Mouse (Mus musculus): ENCODE measurements around the gene Kcnk16. TPM values are rescaled to one million over a fixed set of nuclear protein-coding genes. Genes with fewer than 3 reads are reported as not detected.
"Not testable (repeated sequence)": the region's sequence is repeated elsewhere in the genome, so short reads cannot be mapped to it uniquely, and the experiment has no call there.

Kcnk16 gene
- 0.55 and 0.64 TPM in 2 replicates for polyA plus RNA-seq (2012; rRNA removed)

GRCm38 (mm10) chr14:20269082-20269809, at the start of gene Kcnk16:
Kcnk16 (minus strand) TSS chr14:20269199.
- 45% methylated on average over 6 of the region's 6 CpGs for WGBS
- DNase-seq (ENCODE audit: low read depth, low spot score): no peak

GRCm38 (mm10) chr14:20315137-20315536, 46.1 kb upstream of the Kcnk16 start:
- DNase-seq (ENCODE audit: low read depth, low spot score): no peak
- 9% methylated on average over 1 of the region's 1 CpGs for WGBS

DNA sequence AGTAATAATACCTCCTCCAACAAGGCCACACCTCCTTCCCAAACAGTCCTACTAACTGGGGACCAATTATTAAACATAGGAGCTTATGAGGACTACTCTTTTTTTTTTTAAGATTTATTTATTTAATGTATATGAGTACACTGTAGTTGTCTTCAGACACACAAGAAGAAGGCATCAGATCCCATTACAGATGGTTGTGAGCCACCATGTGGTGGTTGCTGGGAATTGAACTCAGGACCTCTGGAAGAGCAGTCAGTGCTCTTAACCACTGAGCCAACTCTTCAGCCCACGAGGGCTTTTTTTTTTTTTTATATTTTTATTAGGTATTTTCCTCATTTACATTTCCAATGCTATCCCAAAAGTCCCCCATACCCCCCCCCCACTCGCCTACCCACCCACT, 36.1 kb upstream of the Kcnk16 start:
- DNase-seq (ENCODE audit: low read depth, low spot score): not testable (repeated sequence)
- 69% methylated on average over 2 of the region's 2 CpGs for WGBS

GRCm38 (mm10) chr14:20298131-20298530, 29.1 kb upstream of the Kcnk16 start:
- no peak for DNase-seq (ENCODE audit: low read depth, low spot score)
- WGBS: 47% methylated on average over 3 of the region's 3 CpGs

GRCm38 (mm10) chr14:20297616-20298015, 28.6 kb upstream of the Kcnk16 start:
- DNase-seq (ENCODE audit: low read depth, low spot score): no peak
- 82% methylated on average over 3 of the region's 3 CpGs for WGBS

- WGBS: 18% methylated on average over 8 of the region's 8 CpGs
- DNase-seq (ENCODE audit: low read depth, low spot score): no peak
These were observed 25.9 kb upstream of the Kcnk16 start for GRCm38 (mm10) chr14:20294947-20295346.

DNA sequence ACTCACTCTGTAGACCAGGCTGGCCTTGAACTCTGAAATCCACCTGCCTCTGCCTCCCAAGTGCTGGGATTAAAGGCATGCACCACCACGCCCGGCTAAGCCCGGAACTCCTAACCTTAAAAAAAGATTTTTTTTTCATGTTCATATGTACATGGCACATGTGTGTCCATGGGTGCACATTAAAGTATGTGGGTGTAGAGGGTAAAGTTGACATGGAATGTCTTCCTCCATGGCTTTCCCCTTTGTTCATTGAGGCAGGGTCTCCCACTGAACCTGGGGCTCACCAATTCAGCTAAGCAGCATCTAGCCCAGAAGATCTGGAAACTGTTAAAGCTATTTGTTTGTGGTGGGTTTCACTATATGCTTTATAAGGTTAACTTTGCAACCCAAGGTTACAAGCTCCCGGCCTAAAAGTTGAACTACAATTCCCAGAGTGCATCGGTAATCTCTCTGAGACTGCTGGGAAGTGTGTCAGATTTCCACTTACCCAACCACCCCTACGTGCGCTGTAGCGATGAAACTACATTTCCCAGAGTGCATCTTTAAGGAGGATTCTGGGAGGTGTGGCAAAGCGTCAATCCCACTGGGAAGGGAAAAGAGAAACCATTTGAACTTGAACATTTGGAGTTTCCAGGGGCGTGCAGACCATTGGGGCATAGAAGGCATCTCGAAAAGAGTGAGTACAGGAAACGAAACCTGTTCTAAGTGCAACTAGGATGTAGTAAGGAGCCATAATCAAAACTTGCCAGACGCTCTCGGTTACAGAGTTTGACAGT, 25.3 kb upstream of the Kcnk16 start, which contains the start of gene Nudt13:
Nudt13 (plus strand) TSS at position 581 of the 776 bp plus-strand sequence.
- 21% methylated on average over 14 of the region's 14 CpGs for WGBS
- DNase-seq (ENCODE audit: low read depth, low spot score): peak; percentile 94

- 23% methylated on average over 4 of the region's 4 CpGs for WGBS
- no peak for DNase-seq (ENCODE audit: low read depth, low spot score)
These were observed 22.4 kb upstream of the Kcnk16 start for GRCm38 (mm10) chr14:20291391-20291790.

GRCm38 (mm10) chr14:20268421-20268820, 578 bp downstream of the Kcnk16 start:
- WGBS: 45% methylated on average over 6 of the region's 6 CpGs
- DNase-seq (ENCODE audit: low read depth, low spot score): no peak

DNA sequence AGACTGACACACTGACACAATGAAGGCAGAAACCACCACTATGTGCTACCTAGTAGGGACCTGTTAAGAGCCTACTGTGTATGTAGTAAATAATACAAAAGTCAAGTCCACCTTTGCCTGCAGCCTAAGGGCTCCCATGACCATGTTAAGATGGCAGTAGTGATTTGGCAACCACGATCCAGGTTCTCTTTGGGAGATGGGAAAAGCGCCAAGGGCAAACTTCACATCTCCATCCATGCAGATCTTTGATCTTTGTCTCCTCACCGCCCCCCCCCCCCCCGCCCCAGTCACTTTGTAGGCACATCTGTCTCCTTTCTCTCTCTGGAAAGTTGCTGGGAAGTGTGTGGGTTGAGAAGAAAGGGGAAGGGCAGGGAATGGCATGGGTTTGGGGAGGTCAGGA, 6.7 kb downstream of the Kcnk16 start:
- WGBS: 50% methylated on average over 4 of the region's 4 CpGs
- no peak for DNase-seq (ENCODE audit: low read depth, low spot score)

GRCm38 (mm10) chr14:20258185-20259113, 10.6 kb downstream of the Kcnk16 start:
- 38% methylated on average over 8 of the region's 8 CpGs for WGBS
- DNase-seq (ENCODE audit: low read depth, low spot score): peak; percentile 40

DNA sequence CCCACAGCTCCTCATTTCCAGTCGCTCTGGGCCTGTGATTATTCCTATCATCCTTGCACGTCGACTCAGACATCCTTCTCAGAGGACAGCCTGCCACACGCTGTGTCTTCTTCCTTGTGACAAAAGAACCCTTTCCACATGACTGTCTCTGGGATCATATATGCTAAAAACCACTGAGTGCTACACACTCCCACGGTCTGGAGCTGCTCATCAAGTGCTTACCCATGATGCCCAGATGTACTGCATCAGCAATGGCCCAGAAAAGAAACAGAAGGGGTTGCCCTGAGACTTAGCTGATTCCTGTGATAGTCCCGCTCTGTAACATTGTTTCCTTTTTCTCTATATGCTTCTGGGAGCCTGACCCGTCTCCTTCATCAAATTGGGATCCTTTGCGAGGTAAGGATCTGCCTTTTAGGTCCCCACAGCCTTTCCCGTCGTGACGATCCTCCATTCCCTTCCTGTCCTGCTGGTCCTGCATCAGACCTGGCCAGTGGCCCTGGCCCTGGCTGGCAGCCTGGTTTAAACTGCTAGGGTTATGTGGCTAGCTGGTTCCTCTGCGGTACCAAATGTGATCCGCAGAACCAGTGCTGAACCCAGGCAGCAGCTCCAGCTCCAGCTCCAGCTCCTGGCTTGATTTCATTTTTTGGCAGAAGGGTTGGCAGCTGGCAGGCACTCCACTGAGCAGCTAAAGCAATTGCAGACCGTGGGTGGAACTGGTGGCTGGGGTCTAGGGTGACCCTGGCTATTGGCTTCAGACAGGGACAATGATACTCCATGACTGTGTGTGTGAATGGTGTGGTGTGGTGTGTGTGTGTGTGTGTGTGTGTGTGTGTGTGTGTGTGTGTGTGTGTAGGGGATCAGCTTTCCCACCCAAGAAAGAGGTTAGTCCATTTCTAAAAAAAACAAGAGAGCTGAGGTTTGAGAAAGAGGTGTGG, 18.5 kb downstream of the Kcnk16 start:
- no peak for DNase-seq (ENCODE audit: low read depth, low spot score)
- 81% methylated on average over 14 of the region's 14 CpGs for WGBS

DNA sequence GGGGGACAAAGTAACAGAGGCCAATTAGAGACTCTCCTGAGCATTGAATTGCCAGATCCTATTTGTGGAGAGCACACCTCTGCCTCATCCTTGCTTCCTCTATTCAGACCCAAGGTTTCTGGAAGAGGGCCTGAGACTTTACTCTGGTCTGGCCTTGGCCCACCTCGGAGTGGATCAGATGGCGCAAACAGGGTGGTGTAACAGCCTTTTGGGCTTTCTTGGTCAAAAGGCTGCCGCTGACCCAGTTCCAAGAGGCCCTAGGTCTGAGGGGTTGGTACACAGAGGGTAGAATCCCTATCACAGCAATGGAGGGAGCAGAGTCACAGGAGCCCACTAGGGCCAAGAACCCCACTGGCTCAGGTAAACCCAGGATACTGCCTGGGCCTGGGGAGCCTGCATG, 21.0 kb downstream of the Kcnk16 start:
- DNase-seq (ENCODE audit: low read depth, low spot score): no peak
- WGBS: 99% methylated on average over 3 of the region's 3 CpGs

DNA sequence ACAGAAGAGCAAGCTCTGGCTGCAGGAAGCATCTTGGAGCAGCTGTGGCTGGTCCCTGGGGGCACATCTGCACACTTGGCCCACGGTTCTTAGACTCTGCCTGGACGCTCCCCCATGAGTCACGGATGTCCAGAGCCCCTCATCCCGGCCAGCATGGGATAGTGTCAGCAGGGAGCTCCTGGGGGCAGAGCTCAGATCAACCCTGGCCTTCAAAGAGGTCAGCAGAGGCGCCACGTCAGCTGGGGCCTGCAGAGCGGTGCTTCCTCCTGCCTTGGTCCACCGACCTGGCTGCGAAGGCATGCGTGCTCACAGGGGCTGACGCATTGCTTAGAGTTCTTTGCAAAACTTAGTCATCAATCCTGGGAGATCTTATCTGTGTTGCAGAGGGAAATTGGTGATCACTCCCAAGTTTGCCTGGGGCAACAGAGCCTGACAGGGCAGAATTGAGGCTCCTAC, 22.2 kb downstream of the Kcnk16 start:
- no peak for DNase-seq (ENCODE audit: low read depth, low spot score)
- 79% methylated on average over 11 of the region's 11 CpGs for WGBS

DNA sequence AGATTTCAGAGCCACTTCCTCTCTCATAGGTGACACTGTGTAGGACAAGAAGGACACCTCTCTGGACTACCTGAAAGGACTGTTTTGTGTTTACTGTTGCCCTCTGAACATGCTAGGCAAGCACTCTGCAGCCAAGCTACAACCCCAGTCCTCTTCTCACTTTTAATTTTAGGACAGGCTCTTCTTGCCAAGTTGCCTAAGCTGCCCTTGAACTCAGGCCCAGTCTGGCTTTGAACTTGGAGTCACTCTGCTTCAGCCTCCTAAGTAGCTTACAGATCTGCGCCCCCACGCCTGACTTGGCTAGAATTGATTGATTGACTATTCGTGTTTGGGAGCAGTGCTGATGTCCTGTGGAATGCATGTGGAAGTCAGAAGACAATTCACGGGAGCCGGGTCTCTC, 23.1 kb downstream of the Kcnk16 start:
- 85% methylated on average over 5 of the region's 5 CpGs for WGBS
- DNase-seq (ENCODE audit: low read depth, low spot score): no peak

GRCm38 (mm10) chr14:20245318-20245717, 23.7 kb downstream of the Kcnk16 start:
- no peak for DNase-seq (ENCODE audit: low read depth, low spot score)
- WGBS: 24% methylated on average over 2 of the region's 2 CpGs

- 84% methylated on average over 3 of the region's 3 CpGs for WGBS
- no peak for DNase-seq (ENCODE audit: low read depth, low spot score)
These were observed 25.8 kb downstream of the Kcnk16 start for GRCm38 (mm10) chr14:20243158-20243557.

DNA sequence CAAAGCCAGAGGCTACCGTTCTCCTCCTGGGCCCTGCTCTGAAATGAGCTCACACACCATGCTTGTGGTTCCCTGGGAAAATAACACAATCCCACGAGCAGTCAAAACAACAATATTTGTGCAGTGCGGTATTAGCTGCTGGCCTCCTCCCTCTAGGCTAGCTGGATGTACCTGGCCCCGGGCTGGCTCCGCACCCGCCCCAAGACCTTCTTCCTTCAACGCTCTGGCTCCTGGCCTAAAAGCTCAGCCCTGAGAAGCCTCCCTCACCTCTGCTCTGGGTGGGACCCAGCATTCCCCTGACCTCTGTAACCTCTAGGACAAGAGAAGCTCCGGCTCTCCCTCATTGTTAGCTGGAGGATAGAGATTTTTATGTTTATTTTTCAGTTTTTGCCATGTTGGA, 26.5 kb downstream of the Kcnk16 start:
- no peak for DNase-seq (ENCODE audit: low read depth, low spot score)
- 62% methylated on average over 8 of the region's 8 CpGs for WGBS

DNA sequence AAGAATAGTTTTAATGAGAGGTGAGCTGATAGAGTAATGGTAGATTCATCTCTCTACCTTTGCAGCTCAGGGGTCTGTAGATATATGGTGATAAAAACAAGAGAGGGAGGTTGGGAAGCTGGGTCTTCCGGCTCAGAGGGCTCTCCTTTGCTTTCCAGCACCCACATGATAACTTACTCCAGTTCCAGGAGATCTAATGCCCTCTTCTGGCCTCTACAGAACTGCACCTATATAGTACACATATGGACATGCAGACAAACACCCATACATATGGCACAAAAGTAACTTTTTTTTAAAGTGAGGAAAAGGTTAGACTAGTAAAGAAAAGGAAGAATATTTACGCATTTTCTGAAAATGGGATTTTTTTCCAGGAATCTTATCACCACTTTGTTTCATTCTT, 34.6 kb downstream of the Kcnk16 start:
- WGBS: 99% methylated on average over 2 of the region's 2 CpGs
- no peak for DNase-seq (ENCODE audit: low read depth, low spot score)

Data from large intestine, adult 2 months (tissue).